Mouse (Mus musculus): ENCODE data around the gene Rnd1.

Gene Rnd1

GRCm38 (mm10) chr15:98614551-98614950 is 62.7 kb downstream of the Rnd1 start:
- no peak for DNase-seq (ENCODE audit: low read depth, low spot score)
